Mouse (Mus musculus) myocyte (in vitro differentiated cells): ENCODE results near the gene Amh.
"Not testable (repeated sequence)": the region's sequence is repeated elsewhere in the genome, so short reads cannot be mapped to it uniquely, and the experiment has no call there.

Source experiments
- CEBPB ChIP-seq: IDR thresholded peaks from 2 replicates; pipeline ENCODE4 v1.6.1; 2011; ENCODE audit warnings: mild to moderate bottlenecking, moderate library complexity; ENCODE audit not compliant: poor library complexity, insufficient read depth, severe bottlenecking
- MAX ChIP-seq: IDR thresholded peaks from one replicate; pipeline ENCODE4 v1.6.1; 2011; ENCODE audit warnings: low read depth, mild to moderate bottlenecking, control low read depth
- MYOD1 ChIP-seq, 3 experiments: IDR thresholded peaks; one replicate each; pipeline ENCODE4 v1.6.1; 2011; ENCODE audit warnings: control low read depth in 2 of 3, low read depth in 2 of 3, mild to moderate bottlenecking in 2 of 3, moderate library complexity in 1 of 3; ENCODE audit not compliant: insufficient read length in 2 of 3, control insufficient read depth in 1 of 3
- MYOG ChIP-seq, 3 experiments: IDR thresholded peaks; one replicate each; pipeline ENCODE4 v1.6.1; 2011; ENCODE audit warnings: control low read depth in 2 of 3, low read depth in 2 of 3, mild to moderate bottlenecking in 2 of 3; ENCODE audit not compliant: insufficient read length in 2 of 3, control insufficient read depth in 1 of 3, insufficient read depth in 1 of 3
- POLR2A ChIP-seq: IDR thresholded peaks from one replicate; pipeline ENCODE4 v1.6.1; 2011; ENCODE audit warnings: low read depth, mild to moderate bottlenecking, control low read depth, moderate library complexity; ENCODE audit not compliant: insufficient read length
- POLR2AphosphoS2 ChIP-seq: IDR thresholded peaks from one replicate; pipeline ENCODE4 v1.6.1; 2011; ENCODE audit warnings: low read depth, control low read depth; ENCODE audit not compliant: insufficient read length
- REST ChIP-seq: IDR thresholded peaks from one replicate; pipeline ENCODE4 v1.6.1; 2011; ENCODE audit warnings: mild to moderate bottlenecking, control low read depth, moderate library complexity; ENCODE audit not compliant: insufficient read depth, insufficient read length
- SRF ChIP-seq: IDR thresholded peaks from one replicate; pipeline ENCODE4 v1.6.1; 2011; ENCODE audit warnings: low read depth; ENCODE audit not compliant: control insufficient read depth, insufficient read length
- TCF12 ChIP-seq: IDR thresholded peaks from one replicate; pipeline ENCODE4 v1.6.1; 2011; ENCODE audit warnings: mild to moderate bottlenecking, control low read depth; ENCODE audit not compliant: poor library complexity, insufficient read depth, severe bottlenecking

DNA sequence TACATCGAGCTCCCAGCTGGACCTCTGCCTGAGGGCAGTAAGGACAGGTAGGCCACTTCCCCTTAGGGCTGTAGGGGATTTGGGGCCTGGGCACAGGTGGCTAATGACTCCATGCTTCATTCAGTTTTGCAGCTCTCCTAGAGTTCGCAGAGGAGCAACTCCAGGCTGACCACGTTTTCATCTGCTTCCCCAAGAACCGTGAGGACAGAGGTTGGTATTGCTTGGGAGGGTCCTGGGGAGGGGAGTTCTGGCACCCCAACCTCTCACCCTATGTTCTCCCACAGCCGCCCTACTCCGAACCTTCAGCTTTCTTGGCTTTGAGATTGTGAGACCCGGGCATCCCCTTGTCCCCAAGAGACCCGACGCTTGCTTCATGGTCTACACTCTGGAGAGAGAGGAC lies 23.5 kb downstream of the Amh start:
- TF ChIP-seq MYOG (IDR thresholded peaks at IDR 0.05; ENCODE audit: control insufficient read depth in 1 of 3, insufficient read depth in 1 of 3, insufficient read length in 2 of 3, low read depth in 2 of 3); TCF12; POLR2A; MAX; POLR2AphosphoS2; MYOD1 (IDR thresholded peaks at IDR 0.05; ENCODE audit: control insufficient read depth in 1 of 3, insufficient read length in 2 of 3, low read depth in 2 of 3); CEBPB; REST; SRF: not testable (repeated sequence)
